Mouse (Mus musculus) adrenal gland, postnatal 4 days (tissue): Measurements from ENCODE around the gene Nos1ap. TPM values are rescaled to one million over a fixed set of nuclear protein-coding genes. Genes with fewer than 3 reads are reported as not detected.

ENCODE experiments used
- DNase-seq, 2 experiments: peaks; one replicate each; pipeline ENCODE4 v3.0.0; 2021 to 2022; ENCODE audit warnings: low spot score in 2 of 2, mixed read lengths in 2 of 2
- total RNA-seq, 2 experiments: library from RNA; stranded (reverse); gene quantifications; 2 replicates each; pipeline ENCODE4 v1.2.3; 2021

Nos1ap gene
- total RNA-seq, 2 experiments from 2014 or later, result 31.7 to 37.5 TPM

DNA sequence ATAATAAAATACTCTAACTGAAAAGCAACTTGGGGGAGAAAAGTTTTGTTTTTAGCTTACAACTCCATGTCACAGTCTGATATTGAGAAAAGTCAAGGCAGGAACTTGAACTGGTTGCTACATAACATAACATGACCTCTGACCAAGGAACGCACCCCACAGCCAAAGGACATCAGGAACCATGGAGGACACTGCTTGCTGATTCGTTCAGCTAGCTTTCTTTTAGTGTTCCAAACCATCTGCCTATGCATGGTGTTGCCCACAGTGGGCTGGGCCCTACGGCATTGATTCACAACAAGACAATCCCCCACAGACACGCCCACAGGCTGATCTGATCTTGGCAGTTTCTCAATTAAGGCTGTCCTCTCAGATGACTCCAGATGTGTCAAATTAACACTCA, 167.5 kb downstream of the Nos1ap start:
- DNase-seq, result no peak

DNA sequence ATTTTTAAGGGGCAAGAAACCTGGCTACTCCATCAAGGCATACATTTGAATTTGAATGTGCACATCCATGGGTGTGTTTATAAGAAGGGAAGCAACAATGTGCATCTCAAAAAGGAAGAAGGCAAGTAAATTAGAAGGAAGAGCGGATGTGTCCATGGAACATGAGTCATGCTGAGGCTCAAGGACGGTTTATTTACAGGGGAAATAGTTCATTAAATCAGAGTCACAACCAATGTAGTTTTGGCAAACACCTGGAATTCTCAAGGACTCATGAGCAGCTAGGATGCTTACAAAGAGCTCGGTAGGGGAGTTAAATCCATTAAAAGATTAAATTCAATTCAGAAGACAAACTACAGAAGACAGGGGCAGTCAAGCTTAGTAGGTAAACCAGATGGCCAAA, 169.7 kb downstream of the Nos1ap start:
- no peak for DNase-seq

DNA sequence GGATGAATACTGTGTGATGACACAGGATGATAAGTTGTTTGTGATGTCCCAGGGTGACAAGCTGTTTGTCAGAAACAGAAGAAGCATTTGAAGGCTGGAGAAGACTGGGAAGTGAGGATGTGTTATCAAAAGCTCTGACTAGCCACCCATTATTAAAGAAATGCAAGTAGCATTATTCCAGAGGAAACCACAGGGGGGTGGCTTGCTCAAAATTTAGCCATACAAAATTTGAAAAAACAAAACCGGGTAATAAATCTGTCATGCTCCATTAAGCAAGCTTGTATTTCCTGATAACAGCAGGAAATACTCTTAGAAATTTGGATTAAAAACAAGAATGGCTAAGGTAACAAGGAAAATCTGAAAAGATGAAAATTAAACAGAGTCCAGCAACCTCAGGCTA, 171.5 kb downstream of the Nos1ap start:
- DNase-seq, result no peak

DNA sequence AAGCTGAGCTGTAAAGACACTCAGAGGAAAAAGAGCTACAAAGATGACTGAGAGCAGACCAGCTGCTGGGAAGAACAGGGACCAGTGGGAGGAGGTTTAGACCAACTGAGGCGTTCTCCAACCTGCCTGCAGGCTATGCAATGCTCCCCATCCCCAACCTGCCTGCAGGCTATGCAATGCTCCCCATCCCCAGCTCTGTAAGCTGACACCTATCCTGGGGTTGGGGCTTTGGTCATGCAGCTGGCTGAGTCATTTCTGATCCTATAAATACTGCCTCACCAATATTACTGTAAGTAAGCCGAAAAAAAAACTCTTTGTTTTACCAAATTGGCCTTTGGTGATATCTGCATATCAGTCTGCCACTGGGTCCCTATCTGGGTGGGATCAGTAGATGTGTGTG, 172.7 kb downstream of the Nos1ap start:
- no peak for DNase-seq

DNA sequence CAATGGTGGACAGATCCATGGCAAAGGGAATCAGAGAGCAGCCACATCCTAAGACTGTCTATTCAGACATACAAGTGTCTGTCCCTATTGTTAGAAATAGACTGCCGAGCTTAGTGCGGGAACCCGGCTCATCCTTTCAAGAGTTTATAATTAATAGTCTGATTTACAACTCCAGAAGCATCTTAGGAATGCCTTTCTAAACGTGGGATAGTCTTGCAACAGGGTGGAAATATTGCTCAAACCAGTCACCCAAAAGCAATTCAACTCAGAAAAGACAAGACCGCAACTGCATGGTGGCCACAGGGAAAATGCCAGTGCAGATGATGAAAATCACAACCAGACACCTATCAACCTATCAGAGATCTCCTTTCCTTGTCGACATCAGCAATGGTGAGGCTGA, 173.5 kb downstream of the Nos1ap start:
- no peak for DNase-seq

DNA sequence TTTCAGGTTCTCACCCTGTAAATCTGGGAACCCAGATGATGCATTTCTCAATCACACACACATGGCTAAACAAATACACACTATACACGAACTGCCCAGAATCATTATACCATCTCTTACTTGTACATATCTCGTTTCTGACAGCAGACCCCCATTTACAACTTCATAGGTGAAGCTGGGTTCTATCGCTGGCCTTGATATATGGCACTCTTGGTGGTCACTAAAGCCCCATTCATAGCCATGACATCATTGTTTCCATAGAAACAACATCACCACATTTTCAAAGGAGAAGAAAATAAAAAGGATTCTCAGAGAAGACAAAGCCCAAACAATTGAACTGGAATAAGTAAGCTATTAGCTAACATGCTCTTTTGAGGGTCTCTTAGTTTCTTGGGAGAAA, 174.3 kb downstream of the Nos1ap start:
- DNase-seq, result no peak

DNA sequence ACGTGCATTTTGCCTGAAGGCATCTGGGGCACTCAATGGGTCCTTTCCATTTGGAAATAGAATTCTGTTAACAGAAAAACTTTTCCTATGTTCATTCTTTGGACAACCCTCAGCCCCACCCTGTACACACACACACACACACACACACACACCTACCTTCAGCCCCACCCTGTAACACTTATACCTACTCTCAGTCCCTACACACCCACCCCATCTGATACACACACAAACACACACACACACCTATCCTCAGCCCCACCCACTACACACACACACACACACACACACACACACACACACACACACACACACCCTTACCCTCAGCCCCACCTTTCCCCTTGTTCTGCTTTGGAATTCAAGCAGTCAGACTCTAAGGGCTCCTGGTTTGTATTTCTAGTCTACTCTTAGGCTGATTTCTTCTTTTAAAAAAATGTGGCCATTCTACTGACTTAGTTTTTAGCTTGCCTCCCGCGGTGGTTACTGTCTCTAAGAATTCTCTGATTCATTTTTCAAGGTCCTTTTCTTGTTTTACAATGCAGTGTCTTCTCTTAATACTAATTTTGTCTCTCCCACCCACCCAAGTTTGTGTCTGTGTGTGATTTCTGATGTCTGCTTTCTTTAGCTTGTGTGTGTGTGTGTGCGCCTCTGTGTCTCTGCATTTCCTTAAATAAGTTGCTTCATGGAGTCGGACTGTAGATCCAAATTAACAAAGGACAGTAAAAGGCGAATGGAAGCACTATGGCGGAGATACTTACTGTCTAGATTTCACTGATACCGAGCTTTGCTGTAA, 179.1 kb downstream of the Nos1ap start:
- no peak for DNase-seq

DNA sequence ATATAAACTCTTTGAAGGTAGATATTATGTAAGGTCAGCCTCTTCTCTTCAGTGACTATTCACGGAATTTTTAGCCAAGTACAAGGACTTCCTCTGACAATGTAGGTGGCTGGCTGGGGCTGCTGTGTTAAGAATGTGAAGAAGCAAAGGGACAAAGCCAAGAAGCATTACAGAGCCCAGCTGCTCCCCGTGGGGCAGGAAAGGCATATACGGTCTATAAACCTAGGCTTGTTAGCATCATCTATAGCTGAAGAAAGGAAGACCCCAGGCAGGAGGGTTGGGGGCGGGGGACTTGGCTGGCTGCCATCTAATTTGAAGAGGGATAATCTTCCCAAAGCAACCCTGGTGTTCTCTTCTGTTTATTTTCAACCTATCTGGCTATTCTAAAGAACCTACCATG, 180.6 kb downstream of the Nos1ap start:
- no peak for DNase-seq

DNA sequence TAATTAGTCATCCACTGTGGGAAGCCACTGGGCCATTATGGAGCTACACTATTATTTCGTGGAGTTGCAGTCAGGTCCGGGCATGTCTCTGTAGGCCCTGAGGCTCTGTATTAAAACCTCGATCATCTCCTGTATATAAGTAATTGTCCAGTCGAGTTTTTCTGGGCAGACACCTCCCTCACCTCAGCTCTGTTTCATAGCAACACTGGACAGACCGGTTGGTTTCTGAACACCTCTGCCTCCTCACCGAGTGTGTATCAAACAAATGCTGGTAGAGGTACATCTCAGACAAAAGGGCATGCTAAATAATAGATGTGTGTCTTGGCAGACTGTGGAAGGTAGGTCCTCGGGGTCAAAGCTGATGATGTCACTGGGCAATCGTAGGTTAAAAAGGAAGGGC, 182.7 kb downstream of the Nos1ap start:
- DNase-seq, result no peak

DNA sequence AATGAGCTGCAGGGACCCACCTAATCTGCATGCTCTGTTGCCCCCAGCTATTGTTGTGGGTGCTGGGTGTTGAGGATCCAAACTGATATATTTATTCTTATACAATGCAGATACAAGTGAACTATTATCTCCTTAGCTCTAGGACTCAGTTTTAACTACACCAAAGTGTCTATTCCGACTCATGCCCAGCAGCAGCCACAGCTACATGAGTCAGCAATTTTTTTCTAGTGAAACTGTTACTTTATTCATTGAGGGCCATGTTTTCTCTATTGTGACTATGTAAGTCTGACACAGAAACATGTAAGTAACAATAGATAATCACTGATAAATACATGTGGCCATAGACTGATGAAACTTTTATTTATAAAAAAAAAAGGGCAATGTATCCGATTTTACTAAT, 184.5 kb downstream of the Nos1ap start:
- DNase-seq, result no peak

DNA sequence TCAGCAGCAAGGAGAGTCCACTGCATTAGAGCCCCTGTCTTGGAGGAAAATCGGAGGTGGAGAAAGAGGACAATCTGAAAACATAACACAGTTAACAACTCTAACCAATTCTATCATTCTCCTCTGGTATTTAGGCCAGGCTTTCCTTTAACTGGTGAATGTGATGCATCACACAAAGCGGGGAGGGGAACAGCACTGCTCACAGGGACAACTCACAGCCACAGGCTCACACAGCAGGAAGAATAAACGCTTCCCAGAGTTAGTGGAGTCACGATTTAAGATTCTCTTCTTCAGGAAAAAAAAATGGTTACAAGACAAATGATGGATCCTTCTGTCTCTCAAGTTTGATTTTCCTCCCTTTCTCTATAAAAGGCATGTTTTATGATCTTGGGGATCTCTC, 187.0 kb downstream of the Nos1ap start:
- no peak for DNase-seq

DNA sequence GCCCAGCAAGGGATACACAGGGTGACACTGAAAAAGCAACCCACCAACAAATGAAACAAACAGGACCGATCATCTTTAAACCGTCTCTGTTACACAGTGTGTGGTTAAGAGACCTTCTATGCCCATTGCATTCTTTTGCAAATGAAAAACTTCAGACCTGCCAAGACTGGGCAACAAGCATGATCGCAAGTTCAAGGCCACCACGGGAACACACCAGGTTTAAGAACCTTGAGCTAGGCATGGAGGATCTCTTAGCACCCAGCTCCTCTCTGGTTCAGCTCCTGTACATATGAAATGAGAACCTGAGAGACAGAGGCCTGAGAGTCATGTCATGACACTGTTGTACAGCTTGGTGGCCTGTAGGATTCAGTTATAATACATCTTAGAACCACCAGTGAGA, 190.8 kb downstream of the Nos1ap start:
- no peak for DNase-seq

DNA sequence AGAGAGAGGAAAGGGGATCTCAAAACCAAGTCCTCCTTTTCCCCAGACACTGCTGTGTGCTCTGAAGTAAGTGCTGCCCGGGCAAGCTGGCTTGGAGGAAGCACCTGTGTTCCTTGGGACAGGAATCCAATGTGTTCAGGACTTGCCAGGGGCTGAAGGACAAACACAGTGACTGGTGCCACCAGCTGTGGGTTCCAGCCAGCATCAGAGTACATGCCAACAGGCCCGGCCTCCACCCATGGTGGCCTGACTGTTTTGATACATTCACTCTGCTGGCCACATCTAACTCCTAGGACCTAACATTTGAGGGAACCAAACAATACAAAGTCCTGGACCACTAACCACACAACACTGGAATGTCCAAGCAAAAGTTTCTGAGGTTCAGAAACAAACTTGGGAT, 194.6 kb downstream of the Nos1ap start:
- no peak for DNase-seq

DNA sequence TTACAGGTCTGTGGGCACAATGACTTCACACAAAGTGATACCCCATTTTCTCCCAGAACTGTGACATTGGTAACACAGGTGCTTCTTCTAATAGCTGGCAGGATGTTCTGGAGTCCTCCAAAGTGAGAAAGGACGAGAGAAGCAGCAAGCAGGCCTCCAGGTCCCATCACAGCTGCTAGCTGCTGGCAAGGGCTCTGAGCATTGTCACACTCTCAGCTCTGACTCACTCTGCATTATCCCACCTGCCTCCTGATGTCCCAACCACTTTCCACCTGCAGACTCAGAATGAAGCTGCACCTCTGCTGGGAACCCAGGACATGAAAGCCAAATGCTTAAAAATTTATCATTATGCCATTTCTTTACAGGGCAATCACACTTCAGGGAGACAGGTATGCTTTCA, 195.0 kb downstream of the Nos1ap start:
- no peak for DNase-seq

DNA sequence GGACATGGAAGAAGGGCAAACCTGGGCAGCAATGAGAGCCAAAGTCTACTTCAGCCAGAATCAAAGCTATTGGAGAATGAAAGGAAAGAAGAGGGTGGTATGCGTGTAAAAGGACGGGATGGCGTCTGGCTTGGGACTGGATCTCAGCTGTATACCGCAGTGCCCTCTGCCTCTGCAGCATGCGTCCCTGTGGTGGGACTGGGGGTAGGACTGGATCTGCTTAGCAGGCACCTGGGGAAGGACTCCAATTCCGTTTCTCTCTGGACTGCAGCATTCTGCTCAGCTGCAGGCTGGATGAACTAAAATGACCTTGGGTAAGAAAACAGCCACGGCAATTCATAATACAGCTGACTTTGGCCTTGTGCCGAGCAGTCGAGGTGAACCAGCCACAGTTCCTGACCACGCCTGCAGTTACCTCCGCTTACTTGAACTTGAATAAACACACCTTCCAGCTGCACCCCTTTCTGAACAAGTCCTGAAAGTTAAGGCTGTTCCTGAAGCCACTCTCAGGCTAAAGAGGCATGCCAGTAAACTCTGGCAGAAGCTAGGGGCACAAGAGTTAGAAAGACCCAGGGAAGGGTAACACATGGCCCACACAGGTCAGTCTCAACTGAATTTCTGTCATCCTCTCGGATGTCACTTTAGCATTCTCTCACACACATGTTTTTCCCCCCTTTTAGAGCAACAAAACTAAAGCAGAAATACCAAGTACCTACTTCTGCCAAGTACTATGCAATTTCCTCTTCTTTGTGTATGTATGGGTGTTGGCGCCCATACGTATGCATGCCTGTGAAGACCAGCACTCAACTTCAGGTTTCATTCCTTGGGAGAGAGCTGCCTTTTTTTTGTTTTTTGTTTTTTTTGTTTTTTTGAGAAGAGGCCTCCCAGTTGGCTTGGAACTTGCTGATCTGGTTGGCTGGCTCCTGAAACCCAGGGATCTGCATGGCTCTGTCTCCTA, 196.6 kb downstream of the Nos1ap start:
- DNase-seq, result peak; percentile 14 to 48

DNA sequence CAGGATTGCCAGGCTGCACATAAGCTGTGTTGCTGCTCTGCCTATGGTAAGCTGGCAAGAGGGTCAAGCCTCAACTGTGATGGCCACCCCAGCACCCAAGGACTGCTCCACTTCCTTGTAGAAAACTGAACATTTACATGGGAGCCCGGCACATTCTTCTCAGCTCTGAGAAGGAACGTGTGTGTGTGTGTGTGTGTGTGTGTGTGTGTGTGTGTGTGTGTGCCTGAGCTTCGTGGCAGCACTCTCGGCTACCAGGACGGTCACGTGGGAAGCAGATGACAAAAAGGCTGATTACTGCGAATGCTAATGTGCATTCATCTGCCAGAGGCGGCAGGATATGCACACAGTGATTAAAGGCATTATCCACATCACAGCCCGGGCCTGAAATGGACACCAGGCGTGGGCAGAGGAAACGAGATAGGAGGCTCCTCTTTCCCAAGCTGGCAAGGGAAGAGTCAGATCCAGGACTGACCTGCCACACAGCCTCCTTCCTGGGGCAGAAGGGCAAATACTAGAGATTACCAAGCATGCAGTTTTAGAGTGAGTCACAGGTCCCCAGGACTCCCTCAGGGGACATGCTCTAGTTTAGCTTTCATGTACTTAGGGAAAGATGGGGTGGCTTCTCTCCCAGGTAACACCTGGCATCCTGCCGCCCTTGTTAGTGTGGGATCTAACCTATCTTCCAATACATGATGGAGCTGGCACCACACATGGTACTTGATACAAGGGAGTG, 202.3 kb downstream of the Nos1ap start:
- no peak for DNase-seq

DNA sequence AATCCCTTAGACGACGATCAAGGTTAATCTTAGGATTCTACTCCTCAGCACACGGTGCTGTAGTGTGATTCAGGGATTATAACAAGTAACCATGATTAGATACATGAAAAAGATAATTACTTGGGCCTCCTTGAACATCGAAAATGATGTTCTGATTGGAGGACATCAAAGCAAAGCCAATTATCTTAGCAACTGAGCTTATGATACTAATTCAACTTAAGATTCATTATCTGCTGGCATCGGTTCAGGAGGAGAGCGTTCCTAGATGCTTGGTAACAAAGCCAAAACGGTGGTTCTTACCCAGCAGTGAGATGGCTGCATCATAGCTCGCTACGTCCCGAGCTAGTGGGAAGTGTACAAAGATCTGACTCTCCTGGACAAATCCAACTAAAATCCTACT, 204.2 kb downstream of the Nos1ap start:
- no peak for DNase-seq

DNA sequence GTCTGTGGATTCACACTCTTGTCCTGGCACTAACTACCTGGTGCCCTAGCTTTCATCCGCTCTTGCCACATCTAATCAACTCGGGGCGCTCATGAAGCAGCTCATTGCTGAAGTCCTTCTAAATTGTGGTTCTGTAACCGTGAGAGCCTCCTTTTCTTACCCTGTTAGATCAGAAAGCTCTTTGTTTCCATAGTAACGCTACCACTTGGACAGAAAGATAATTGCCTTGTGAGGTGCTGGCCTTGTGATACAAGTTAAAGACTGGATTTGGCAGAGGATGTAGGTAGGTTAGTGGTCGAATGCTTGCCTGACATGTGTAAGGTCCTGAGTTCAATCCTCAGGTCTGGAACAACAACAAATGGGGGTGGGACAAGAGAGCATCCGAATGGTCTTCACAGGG, 206.1 kb downstream of the Nos1ap start:
- DNase-seq, result no peak

DNA sequence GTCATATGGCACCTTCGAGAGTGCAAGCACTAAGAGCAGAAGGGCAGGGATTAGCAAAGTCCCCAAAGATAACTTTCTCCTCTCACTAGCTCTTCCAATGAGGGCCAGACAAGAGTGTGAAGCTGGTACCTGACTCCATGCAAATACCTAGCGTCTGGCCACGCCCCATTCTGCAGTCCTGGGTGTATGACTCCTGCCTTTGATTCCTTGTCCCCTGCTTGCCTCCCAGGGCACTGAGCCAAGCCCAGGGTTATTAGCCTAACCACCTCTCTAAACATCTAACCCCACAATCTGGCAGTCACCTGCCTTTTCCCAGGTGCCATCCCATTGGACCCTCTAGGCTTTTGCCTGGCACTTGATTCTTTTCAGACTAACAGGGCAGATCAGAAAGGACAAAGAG, 208.2 kb downstream of the Nos1ap start:
- no peak for DNase-seq

DNA sequence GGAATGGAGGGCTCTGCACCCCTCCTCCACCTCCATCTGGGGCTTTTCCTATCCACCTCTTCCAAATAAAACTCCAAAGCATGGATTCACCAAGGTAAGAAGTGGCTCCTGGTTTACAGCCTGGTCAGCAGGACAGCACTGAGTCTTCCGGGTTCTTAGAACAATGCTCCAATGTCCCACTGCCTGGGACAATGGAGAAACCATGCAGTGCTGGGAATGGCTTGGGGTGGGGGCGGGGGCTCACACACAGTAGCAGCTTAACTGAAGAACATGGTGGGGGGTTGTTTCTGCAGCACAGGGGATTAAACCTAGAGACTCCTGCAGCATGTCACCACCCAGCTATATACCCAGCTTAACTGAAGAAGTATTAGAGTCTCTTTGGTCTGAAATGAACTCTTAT, 209.2 kb downstream of the Nos1ap start:
- DNase-seq, result no peak

DNA sequence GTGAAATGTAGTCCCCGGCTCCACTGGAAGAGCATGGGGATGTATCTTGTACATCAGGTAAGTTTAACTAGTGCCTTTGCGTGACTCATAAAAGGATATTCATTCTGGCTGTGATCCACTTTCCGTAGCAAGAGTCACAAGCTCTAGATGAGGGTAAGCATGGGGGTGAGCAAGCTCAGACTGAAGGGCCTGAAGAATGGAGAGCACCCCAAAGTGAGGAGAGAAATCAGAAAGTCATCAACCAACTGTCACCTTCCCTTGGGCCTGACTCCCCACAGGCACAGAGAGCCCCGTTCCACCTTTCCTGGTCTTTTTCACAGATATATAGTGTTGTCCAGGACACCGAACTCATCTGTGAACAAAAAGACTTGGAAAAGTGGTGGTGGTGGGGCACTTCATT, 213.9 kb downstream of the Nos1ap start:
- DNase-seq, result no peak

DNA sequence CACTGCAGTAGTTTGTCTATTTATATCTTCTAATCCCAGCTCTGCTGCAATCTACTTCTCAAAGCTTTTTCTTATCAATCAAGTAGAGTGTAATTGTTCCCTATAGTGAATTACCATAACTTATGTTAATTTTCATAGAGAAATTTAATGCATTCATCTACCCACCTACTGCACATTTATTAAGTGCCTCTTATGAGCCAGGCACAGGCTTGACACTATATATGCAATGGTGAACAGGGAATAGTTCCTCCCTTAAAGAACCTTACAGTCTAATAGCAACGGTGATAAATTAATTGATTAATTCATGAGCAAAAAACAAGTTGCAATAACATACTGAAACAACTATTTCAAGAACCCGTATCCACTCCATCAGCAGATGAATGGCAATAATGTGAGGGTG, 215.9 kb downstream of the Nos1ap start:
- DNase-seq, result no peak
